Mouse (Mus musculus) CD4-positive, CD25-positive, alpha-beta regulatory T cell, adult 4 months (primary cell): Measurements from ENCODE around the gene Srp72. TPM values are rescaled to one million over a fixed set of nuclear protein-coding genes. Genes with fewer than 3 reads are reported as not detected.
A peak's percentile ranks its signal among the peaks of the same experiment; 100 is the strongest.

Experiments used
- ATAC-seq: one replicate; pipeline ENCODE4 v1.8.0; 2017
- polyA plus RNA-seq, 2 experiments: library from polyadenylated mRNA; unstranded; fragments of 100-300 nt; shearing (Covaris generic); gene quantifications; one replicate each; pipeline ENCODE4 v1.2.1; 2017

Srp72 gene
- 100 to 1,000 TPM; 134 to 144 TPM for polyA plus RNA-seq

DNA sequence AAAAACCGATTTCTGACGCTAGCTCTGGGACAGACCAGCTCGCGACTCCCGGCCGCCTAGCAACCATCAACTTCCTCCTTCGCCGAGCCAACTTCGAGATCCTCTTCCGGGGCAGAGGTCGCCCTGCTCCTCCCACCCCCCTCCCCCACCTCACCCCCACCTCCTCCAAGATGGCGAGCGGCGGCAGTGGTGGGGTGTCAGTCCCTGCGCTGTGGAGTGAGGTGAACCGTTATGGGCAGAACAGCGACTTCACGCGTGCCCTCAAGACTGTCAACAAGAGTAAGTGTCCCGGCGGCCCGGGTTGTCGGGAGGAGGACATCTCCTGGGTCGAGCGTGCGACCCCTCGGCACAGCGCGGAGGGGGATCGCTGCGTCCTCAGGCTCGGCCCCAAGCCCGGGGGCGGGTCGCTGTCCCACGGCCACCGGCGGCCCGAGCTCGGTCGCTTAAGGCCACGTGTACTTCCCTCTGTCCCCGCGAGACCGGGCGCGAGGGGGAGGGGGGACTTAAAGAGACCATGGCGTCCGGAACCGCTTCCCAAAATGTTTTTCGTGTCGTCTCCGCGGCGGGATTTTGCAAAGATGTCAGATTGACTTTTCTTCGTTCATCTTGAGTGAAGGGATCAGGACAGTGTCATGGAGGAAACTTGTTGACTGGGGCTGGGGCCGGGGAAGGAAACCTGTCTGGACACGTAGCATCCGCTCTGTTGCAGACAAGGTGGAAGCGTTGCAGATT is at the start of gene Srp72:
TSS of gene Srp72 (plus strand) at position 130 of the 732 bp plus-strand sequence.
- ATAC-seq = peak; percentile 93

GRCm38 (mm10) chr5:76928124-76928832 is 46.2 kb upstream of the Srp72 start:
- no peak for ATAC-seq

DNA sequence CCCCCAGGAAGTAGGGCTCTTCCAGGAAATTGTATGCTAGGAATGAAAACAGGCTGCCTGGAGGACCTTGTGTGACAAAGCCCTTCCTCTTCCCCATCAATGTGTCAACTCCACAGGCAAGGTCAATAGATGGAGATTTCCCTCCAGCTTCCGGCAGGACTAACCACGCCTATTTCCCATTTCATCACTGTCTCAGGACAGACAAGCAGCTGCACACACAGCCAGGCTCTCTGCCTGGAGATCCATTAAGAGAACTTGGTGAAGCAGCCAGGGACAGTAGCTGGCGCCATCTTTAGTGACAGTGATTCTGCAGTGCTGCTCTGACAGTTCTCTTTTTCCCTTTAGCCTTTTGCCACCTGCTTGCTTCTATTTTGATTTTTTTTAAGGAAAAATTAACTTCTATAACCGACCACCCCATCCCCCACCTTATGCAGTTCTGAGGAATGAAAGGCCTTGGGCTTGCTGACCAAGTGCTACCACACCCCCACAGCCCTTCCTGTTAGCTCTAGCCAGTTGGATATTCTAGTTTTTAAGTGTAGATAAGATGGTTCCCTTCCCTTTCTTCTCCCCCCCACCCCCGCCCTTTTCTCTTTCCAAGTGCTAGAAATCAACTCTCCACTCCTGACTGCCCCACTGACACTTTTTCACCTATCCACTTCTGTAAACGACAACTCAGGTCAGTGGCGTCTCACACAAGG is 45.2 kb upstream of the Srp72 start:
- ATAC-seq = no peak

- no peak for ATAC-seq
These were observed 34.8 kb upstream of the Srp72 start for GRCm38 (mm10) chr5:76939717-76940116.

- ATAC-seq = no peak
These were observed 32.5 kb upstream of the Srp72 start for GRCm38 (mm10) chr5:76941975-76942374.

GRCm38 (mm10) chr5:76942505-76942904 is 32.0 kb upstream of the Srp72 start:
- no peak for ATAC-seq

DNA sequence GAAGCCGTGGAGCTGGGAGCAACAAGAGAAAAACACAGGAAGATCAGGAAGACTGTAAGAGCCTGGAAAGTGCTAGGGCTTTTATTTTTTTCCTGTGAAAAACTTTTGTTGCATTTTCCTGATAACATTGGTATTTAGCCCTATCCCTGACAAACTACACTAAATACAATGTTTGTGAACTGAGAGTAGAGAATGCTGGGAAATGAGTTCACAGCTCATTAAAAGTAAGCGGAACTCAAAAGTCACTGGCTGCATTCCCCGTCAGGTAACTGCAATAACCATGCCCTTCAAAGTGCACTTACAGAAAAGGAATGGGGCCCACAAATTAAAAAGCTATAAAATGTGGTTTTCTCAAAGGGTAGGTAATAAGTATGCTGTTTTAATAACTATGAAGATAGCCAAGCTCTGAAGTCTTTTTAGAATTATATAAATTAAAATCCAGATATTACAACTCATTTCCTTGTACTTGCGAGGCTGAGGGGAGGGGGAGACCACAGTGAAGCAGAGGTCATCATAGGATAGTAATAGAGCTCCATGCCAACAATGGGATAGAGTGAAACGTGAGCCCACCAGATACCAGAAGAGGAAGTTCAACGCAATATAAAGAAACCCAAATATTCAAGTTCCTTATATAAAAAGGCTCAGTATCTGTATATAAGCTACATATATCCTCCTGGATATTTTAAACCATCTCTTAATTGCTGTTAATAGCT is 29.4 kb upstream of the Srp72 start:
- ATAC-seq = no peak

DNA sequence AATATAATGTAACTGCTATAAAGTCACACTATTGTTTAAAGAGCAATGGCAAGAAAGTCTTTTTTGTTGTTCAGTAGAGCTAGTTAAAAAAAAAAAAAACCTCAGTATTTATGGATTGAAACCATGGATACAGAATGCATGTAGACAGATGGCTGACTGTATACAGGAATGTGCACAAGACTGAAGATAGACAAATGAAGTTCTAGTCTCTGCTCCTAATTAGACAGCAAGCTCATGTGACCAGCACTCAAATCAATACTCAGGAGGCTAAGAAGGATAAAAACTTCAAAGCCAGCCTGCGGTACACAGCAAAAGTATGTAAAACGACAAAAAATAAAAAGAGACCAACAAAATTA is 28.8 kb upstream of the Srp72 start:
- no peak for ATAC-seq

- no peak for ATAC-seq
These were observed 27.3 kb upstream of the Srp72 start for GRCm38 (mm10) chr5:76947142-76947541.

DNA sequence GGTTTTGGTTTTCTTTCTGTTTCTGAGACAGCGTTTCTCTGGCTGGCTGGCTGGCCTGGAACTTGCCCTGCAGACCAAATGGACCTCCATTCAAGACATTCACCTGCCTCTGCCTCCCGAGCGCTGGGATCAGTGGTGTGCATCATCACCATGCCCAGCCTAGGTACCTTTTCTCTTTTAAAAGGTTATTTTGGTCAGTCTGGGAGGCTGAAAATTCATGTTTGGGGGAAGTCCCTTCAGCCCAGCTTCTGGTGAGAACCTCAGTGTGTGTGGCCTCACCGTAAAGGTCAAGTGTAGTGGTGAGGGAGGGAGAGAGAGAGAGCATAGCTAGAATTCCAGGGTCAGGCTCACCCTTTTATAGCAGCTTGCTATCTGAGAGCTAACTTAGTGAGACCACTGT is 26.7 kb upstream of the Srp72 start:
- ATAC-seq = no peak

DNA sequence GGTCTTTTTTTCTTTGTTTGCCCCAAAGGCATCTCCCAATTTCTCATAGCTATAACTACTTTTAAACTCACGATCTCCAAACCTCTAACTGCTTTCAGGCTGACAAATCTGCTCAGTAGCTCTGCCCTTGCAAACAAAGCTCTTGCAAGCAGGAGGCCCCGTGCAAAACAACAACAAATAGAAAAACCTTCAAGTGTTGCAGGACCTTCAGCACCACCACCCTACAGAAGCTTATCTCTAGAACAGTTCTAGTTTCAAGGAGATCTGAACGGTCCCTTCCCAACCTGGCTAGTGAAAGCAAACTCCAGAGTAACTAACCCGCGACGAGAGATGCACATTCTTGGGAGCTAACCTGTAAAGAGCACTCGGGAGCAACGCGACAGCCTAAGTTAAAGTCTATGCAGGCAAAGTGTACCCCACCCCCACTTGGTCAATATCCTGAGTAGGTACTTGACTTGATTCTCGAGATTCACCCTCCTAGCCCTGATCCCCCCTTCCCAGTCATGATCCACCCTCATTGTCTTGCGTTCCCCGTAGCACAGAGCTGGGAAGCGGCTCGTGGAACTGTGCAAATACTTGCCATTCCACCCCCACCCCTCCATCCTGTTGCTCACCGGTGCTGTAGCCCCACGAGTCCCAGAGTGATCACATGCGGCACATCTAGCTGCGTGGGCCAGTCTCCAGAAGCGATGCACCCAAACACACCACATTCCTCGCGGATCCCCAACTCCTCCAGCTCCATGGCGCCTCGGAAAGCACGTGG is 24.0 kb upstream of the Srp72 start:
- peak; percentile 46 for ATAC-seq

DNA sequence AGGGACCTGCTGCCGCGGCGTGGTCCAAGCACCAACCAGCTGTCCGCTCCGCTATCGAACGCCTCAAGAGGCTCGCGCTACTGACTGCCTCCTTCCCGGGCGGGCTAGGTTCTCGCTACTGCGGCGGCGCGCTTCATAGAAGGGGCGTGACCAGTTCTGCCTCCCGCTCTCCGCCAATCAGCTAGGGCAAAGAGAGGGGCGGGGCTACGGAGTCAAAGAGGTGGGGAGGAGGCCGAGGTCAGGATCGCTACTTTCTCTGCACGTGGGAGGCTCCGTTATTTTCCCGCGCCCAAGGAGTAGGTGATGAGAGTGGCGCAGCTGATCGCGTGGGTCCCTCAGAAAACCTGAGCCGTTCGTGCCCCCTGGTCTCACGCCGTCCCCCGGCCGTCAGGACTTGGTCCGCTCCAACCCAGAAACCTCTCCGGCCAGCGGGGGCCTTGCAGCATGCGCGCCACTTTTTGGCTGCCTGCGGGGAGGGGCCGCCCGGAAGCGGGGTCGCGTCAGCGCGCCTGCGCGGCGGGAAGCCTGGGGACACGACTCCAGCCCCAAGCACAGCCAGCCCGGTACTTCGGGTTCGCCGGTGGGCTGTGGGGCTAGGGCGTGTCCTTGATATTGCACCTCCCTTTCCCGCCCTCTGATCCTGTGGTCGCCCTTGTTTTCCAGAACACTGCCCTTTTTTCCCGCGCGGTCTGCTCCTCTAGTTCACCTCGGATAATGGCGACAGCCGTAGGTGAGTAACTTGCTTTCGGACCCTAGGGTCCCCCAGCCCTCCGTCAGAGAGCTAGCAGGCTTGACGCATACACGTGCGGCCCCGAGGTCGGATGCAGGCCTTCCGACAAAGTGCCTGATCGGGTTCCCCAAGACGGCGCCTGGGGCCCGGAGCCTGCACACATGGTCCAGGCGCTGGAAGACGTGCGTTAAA is 23.1 kb upstream of the Srp72 start, which contains the start of the genes Paics and Ppat:
TSS of gene Paics (plus strand) at position 202 of the 922 bp plus-strand sequence.
TSS of gene Ppat (minus strand) at position 473 of the 922 bp plus-strand sequence.
- peak; percentile 89 for ATAC-seq

DNA sequence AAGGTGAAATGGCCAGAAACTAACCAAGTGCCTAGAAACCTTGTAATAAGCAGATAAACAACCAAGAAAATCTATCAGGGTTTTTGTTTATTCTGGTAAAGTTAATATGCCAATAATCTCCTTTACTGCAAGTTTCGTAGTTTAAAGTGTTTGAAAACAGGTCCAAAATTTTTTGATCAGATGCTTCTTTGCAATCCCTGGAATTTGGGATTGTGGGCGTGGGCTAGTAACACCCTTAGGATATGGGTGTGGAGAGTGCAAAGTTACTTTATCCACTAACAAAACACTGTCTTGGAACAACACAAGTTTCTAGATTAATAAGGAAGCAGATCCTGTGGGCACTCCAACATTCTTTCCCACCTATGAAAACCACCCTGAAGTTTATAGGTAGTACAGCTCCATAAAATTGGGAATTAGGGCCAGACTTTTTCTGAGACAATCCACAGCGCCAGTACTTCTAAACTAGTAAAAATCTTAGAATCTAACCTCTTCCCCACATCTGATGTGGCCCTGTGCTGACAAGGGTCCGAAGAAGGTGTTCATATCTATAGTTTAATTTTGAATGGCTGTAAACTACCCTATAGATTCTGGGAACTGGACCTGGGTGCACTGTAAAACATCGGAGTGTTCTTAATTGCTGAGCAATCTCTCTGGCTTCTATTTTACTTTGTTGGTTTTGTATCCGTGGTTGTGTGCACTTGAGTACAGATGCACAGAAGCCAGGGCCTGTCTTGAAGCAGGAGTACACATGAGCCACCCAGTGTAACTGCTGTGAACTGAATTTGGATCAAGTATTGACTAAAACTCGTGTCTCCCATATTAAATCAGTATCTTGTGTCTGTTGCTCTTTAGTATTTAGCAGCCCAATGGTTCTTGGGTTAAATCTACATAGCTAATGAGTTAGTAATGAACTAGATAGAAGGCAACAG is 22.1 kb upstream of the Srp72 start:
- ATAC-seq = no peak

DNA sequence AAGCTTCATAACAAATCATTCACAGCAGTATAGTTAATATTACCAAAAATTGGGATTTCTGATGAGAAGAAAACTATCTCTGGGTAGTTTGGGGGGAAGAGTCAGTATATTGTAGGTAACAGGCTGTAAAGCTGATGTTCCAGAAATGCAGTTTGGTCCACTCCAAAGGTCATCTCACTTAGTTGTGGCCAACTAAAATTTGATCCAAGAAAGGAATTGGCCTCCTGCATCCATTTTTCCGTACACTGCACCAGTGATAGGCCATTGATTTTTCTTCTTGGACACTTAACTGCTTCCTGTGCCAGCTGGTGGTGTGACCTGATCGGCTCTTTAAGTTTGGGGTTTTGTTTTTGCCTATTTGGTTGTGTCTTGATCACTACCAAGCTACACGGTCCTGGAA is 20.7 kb upstream of the Srp72 start:
- no peak for ATAC-seq

GRCm38 (mm10) chr5:76954271-76954900 is 20.1 kb upstream of the Srp72 start:
- ATAC-seq = no peak

- no peak for ATAC-seq
These were observed 19.0 kb upstream of the Srp72 start for GRCm38 (mm10) chr5:76955474-76955873.

DNA sequence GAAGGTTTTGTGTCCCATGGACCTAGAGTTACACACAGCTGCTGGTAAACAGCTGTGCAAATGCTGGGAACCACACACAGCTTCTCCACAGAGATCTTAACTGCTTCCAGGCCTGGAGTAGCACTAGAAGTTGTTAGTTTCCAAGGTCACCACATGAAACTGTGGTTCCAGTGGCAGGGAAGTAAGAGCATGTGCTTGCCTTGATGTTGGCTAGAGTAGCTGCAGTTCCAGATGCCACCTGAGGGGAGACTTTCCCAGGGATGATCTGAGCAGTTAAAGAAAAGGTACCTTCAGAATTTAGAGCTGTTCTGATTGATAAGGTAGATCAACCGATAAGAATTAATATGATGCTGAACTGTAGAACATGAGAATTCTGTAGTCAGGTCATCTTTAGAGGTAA is 16.5 kb upstream of the Srp72 start:
- peak; percentile 71 for ATAC-seq

DNA sequence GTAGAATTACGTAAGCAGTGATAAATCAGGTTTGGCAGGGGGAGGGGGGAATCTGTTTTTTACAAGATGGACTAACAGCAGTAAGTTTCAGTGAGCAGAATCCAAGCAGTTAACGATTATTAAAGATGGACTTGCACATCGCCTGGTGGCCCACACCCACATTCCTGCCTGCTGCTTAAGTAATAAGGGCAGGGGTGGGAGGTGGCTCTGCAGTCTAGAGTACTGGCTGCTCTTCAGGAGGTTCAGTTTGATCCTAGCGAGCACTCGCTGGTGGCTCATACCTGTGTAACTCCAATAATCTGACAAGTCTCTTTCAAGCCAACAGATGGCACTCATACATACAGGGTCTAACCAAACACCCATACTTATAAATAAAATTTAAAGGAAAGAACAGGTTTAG is 14.9 kb upstream of the Srp72 start:
- no peak for ATAC-seq

GRCm38 (mm10) chr5:76962545-76962944 is 11.9 kb upstream of the Srp72 start:
- no peak for ATAC-seq
